Mouse (Mus musculus) lung, embryonic 16.5 days (tissue): ENCODE results near the gene Myb. TPM values are rescaled to one million over a fixed set of nuclear protein-coding genes. Genes with fewer than 3 reads are reported as not detected.
A peak's percentile ranks its signal among the peaks of the same experiment; 100 is the strongest.

Source experiments
- ATAC-seq: fragments of 200-750 bp; cut with Nextera tagmentation; 2 replicates; pipeline ENCODE4 v1.8.0; 2017; ENCODE audit warnings: low read depth, mild to moderate bottlenecking, moderate library complexity
- H3K27ac ChIP-seq: fragments of 300-500 bp; sonication (generic); 2 replicates; pipeline ENCODE4 v1.5.1; 2014; ENCODE audit warnings: mild to moderate bottlenecking, control low read depth, low read length
- H3K27me3 ChIP-seq: fragments of 300-500 bp; sonication (generic); 2 replicates; pipeline ENCODE4 v1.6.1; 2014; ENCODE audit warnings: low read depth, low read length, mixed read lengths; ENCODE audit not compliant: control insufficient read depth, insufficient read depth
- H3K36me3 ChIP-seq: fragments of 300-500 bp; sonication (generic); 2 replicates; pipeline ENCODE4 v1.6.1; 2014; ENCODE audit warnings: low read length; ENCODE audit not compliant: control insufficient read depth, insufficient read depth
- H3K4me1 ChIP-seq: fragments of 300-500 bp; sonication (generic); replicated peaks from 2 replicates; pipeline ENCODE4 v1.6.1; 2014; ENCODE audit warnings: low read length, mixed read lengths; ENCODE audit not compliant: control insufficient read depth, insufficient read depth
- H3K4me2 ChIP-seq: fragments of 300-500 bp; sonication (generic); 2 replicates; pipeline ENCODE4 v1.6.1; 2014; ENCODE audit warnings: low read depth, low read length, control low read depth
- H3K4me3 ChIP-seq: fragments of 300-500 bp; sonication (generic); 2 replicates; pipeline ENCODE4 v1.5.1; 2014; ENCODE audit warnings: mild to moderate bottlenecking, low read length, control low read depth
- H3K9ac ChIP-seq: fragments of 300-500 bp; sonication (generic); 2 replicates; pipeline ENCODE4 v1.6.1; 2014; ENCODE audit warnings: low read length, control low read depth
- H3K9me3 ChIP-seq: fragments of 300-500 bp; sonication (generic); 2 replicates; pipeline ENCODE4 v1.6.1; 2016; ENCODE audit warnings: low read length; ENCODE audit not compliant: control insufficient read depth
- WGBS: fragments of 180-500 bp; shearing (Covaris S2); extraction: QIAGEN DNeasy Blood & Tissue Kit; methylation state at CpG from one replicate; pipeline ENCODE4 v1.1.7; 2014; 5-methylcytosine and 5-hydroxymethylcytosine counted together
- polyA plus RNA-seq: library from polyadenylated mRNA; unstranded; fragments of >200 nt; fragmentation: Nextera tagmentation; extraction: Ambion mirVana; gene quantifications from 2 replicates; pipeline ENCODE4 v1.2.1, GENCODE M21; 2015

Myb gene
- polyA plus RNA-seq, 1 experiment from 2014 or later = 7.5 TPM

GRCm38 (mm10) chr10:21159697-21160394 is 938 bp downstream of the Myb start:
- no peaks in the 10 kb centered on the region for H3K36me3 ChIP-seq
- no peak overlapping the region for H3K27ac ChIP-seq
- ATAC-seq = peak; percentile 39; the same call in 1 of the 2 replicates
- H3K4me1 ChIP-seq = peaks cover 10% of the 10 kb centered on the region
- H3K27me3 ChIP-seq = peaks cover 22% of the 10 kb centered on the region
- peak overlapping the region; percentile 78 for H3K9ac ChIP-seq
- WGBS = under 1% methylated on average over 44 of the region's 44 CpGs
- H3K4me3 ChIP-seq = peak overlapping the region; percentile 75
- peak overlapping the region; percentile 100 for H3K4me2 ChIP-seq
- no peaks in the 10 kb centered on the region for H3K9me3 ChIP-seq

GRCm38 (mm10) chr10:21158918-21159443 is 1.8 kb downstream of the Myb start:
- H3K4me2 ChIP-seq = peak overlapping the region; percentile 100
- H3K27ac ChIP-seq = peak overlapping the region; percentile 36
- peaks cover 10% of the 10 kb centered on the region for H3K4me1 ChIP-seq
- H3K27me3 ChIP-seq = peaks cover 22% of the 10 kb centered on the region
- H3K9me3 ChIP-seq = no peaks in the 10 kb centered on the region
- H3K4me3 ChIP-seq = peak overlapping the region; percentile 75
- H3K9ac ChIP-seq = peak overlapping the region; percentile 59
- ATAC-seq = peak; percentile 73
- H3K36me3 ChIP-seq = no peaks in the 10 kb centered on the region
- under 1% methylated on average over 34 of the region's 35 CpGs for WGBS

GRCm38 (mm10) chr10:21158111-21158917 is 2.5 kb downstream of the Myb start:
- Histone ChIP-seq H3K36me3 (no peaks in the 10 kb centered on the region), H3K9ac (peak overlapping the region; percentile 59), H3K27ac (no peak overlapping the region), H3K4me3 (peak overlapping the region; percentile 75), H3K27me3 (peaks cover 22% of the 10 kb centered on the region), H3K4me2 (peak overlapping the region; percentile 100), H3K4me1 (peaks cover 10% of the 10 kb centered on the region), H3K9me3 (no peaks in the 10 kb centered on the region)
- ATAC-seq = no peak
- 3% methylated on average over 19 of the region's 19 CpGs for WGBS

- no peak overlapping the region for H3K4me3 ChIP-seq
- no peak overlapping the region for H3K27ac ChIP-seq
- no peaks in the 10 kb centered on the region for H3K9me3 ChIP-seq
- H3K4me2 ChIP-seq = no peak overlapping the region
- peaks cover 20% of the 10 kb centered on the region for H3K27me3 ChIP-seq
- H3K9ac ChIP-seq = no peak overlapping the region
- 58% methylated on average over 5 of the region's 5 CpGs for WGBS
- H3K36me3 ChIP-seq = no peaks in the 10 kb centered on the region
- H3K4me1 ChIP-seq = peaks cover 10% of the 10 kb centered on the region
- no peak for ATAC-seq
Observed at GRCm38 (mm10) chr10:21156953-21157499, 3.8 kb downstream of the Myb start.

GRCm38 (mm10) chr10:21156416-21156815 is 4.4 kb downstream of the Myb start:
- H3K36me3 ChIP-seq = no peaks in the 10 kb centered on the region
- no peak for ATAC-seq
- H3K4me3 ChIP-seq = no peak overlapping the region
- H3K4me2 ChIP-seq = no peak overlapping the region
- H3K27me3 ChIP-seq = peaks cover 18% of the 10 kb centered on the region
- no peaks in the 10 kb centered on the region for H3K9me3 ChIP-seq
- H3K9ac ChIP-seq = no peak overlapping the region
- peaks cover 10% of the 10 kb centered on the region for H3K4me1 ChIP-seq
- no peak overlapping the region for H3K27ac ChIP-seq
- WGBS = 84% methylated on average over 3 of the region's 3 CpGs

GRCm38 (mm10) chr10:21154927-21155326 is 5.9 kb downstream of the Myb start:
- WGBS = 41% methylated on average over 3 of the region's 3 CpGs
- Histone ChIP-seq H3K36me3 (no peaks in the 10 kb centered on the region), H3K9ac (no peak overlapping the region), H3K4me2 (no peak overlapping the region), H3K27ac (no peak overlapping the region), H3K4me3 (no peak overlapping the region), H3K4me1 (peaks cover 4% of the 10 kb centered on the region), H3K27me3 (peaks cover 16% of the 10 kb centered on the region), H3K9me3 (no peaks in the 10 kb centered on the region)
- ATAC-seq = no peak

GRCm38 (mm10) chr10:21153433-21153832 is 7.4 kb downstream of the Myb start:
- Histone ChIP-seq H3K4me1 (no peaks in the 10 kb centered on the region), H3K27ac (no peak overlapping the region), H3K4me3 (no peak overlapping the region), H3K36me3 (no peaks in the 10 kb centered on the region), H3K27me3 (peaks cover 7% of the 10 kb centered on the region), H3K4me2 (no peak overlapping the region), H3K9ac (no peak overlapping the region), H3K9me3 (no peaks in the 10 kb centered on the region)
- no peak for ATAC-seq
- 75% methylated on average over 4 of the region's 4 CpGs for WGBS

GRCm38 (mm10) chr10:21152812-21153211 is 8.0 kb downstream of the Myb start:
- Histone ChIP-seq H3K27ac (no peak overlapping the region), H3K27me3 (peaks cover under 1% of the 10 kb centered on the region; the same call in 1 of the 2 replicates), H3K9me3 (no peaks in the 10 kb centered on the region), H3K4me1 (no peaks in the 10 kb centered on the region), H3K4me2 (no peak overlapping the region), H3K9ac (no peak overlapping the region), H3K36me3 (no peaks in the 10 kb centered on the region), H3K4me3 (no peak overlapping the region)
- 85% methylated on average over 5 of the region's 5 CpGs for WGBS
- no peak for ATAC-seq

GRCm38 (mm10) chr10:21151320-21151719 is 9.5 kb downstream of the Myb start:
- no peak for ATAC-seq
- no peak overlapping the region for H3K4me2 ChIP-seq
- H3K9ac ChIP-seq = no peak overlapping the region
- no peak overlapping the region for H3K27ac ChIP-seq
- no peaks in the 10 kb centered on the region for H3K9me3 ChIP-seq
- H3K27me3 ChIP-seq = no peaks in the 10 kb centered on the region
- no peak overlapping the region for H3K4me3 ChIP-seq
- H3K4me1 ChIP-seq = no peaks in the 10 kb centered on the region
- H3K36me3 ChIP-seq = no peaks in the 10 kb centered on the region
